Mouse (Mus musculus) hindbrain, postnatal 0 days (tissue): ENCODE measurements at regions not wholly inside any gene's neighbourhood (a gene's known extent, or its start where the extent isn't known, plus 50 kb on each side); places are given as distances from the start of the nearest gene placed in this dataset.

Experiments
- ATAC-seq: fragments of 200-750 bp; cut with Nextera tagmentation; 2 replicates; pipeline ENCODE4 v1.8.0; 2017; ENCODE audit warnings: mild to moderate bottlenecking, moderate TSS enrichment, moderate library complexity
- DNase-seq: peaks from one replicate; pipeline ENCODE4 v3.0.0-alpha.2; 2015; ENCODE audit warnings: low spot score
- H3K27ac ChIP-seq: fragments of 300-500 bp; sonication (generic); 2 replicates; pipeline ENCODE4 v1.5.1; 2014; ENCODE audit warnings: mild to moderate bottlenecking
- H3K27me3 ChIP-seq: fragments of 300-500 bp; sonication (generic); 2 replicates; pipeline ENCODE4 v1.6.1; 2014; ENCODE audit warnings: low read length, mixed read lengths; ENCODE audit not compliant: insufficient read depth
- H3K36me3 ChIP-seq: fragments of 300-500 bp; sonication (generic); 2 replicates; pipeline ENCODE4 v1.6.1; 2014; ENCODE audit warnings: low read length, mixed read lengths; ENCODE audit not compliant: insufficient read depth
- H3K4me1 ChIP-seq: fragments of 300-500 bp; sonication (generic); 2 replicates; pipeline ENCODE4 v1.6.1; 2014; ENCODE audit warnings: antibody characterized with exemption, low read length, mixed read lengths; ENCODE audit not compliant: insufficient read depth
- H3K4me2 ChIP-seq: fragments of 300-500 bp; sonication (generic); 2 replicates; pipeline ENCODE4 v1.6.1; 2014; ENCODE audit warnings: low read depth, mild to moderate bottlenecking, low read length, moderate library complexity, mixed read lengths
- H3K4me3 ChIP-seq: fragments of 300-500 bp; sonication (generic); 2 replicates; pipeline ENCODE4 v1.5.1; 2014; ENCODE audit warnings: low read length
- H3K9ac ChIP-seq: fragments of 300-500 bp; sonication (generic); replicated peaks from 2 replicates; pipeline ENCODE4 v1.6.1; 2014; ENCODE audit warnings: mild to moderate bottlenecking, low read length, moderate library complexity, mixed read lengths
- H3K9me3 ChIP-seq: fragments of 300-500 bp; sonication (generic); 2 replicates; pipeline ENCODE4 v1.6.1; 2016; ENCODE audit warnings: low read length, mixed read lengths
- CTCF ChIP-seq: IDR thresholded peaks from 2 replicates; pipeline ENCODE4 v1.5.1; 2016; ENCODE audit warnings: antibody characterized with exemption, control low read depth, low read depth
- WGBS: fragments of 180-500 bp; shearing (Covaris S2); extraction: QIAGEN DNeasy Blood & Tissue Kit; methylation state at CpG from one replicate; pipeline ENCODE4 v1.1.7; 2014; 5-methylcytosine and 5-hydroxymethylcytosine counted together

- H3K4me3 ChIP-seq: no peak overlapping the region
- H3K4me2 ChIP-seq: no peak overlapping the region
- H3K27ac ChIP-seq: no peak overlapping the region
- DNase-seq: peak; percentile 8
- no peak overlapping the region for H3K9ac ChIP-seq
- H3K27me3 ChIP-seq: no peaks in the 10 kb centered on the region
- no peaks in the 10 kb centered on the region for H3K4me1 ChIP-seq
- TF ChIP-seq CTCF: peak; percentile 30
- ATAC-seq: no peak
- no peaks in the 10 kb centered on the region for H3K9me3 ChIP-seq
- 62% methylated on average over 10 of the region's 10 CpGs for WGBS
- H3K36me3 ChIP-seq: no peaks in the 10 kb centered on the region
Observed at GRCm38 (mm10) chr8:66623822-66624221, 64.1 kb downstream of the Npy5r start.
